Mouse (Mus musculus) kidney, postnatal 36 days (tissue): Measurements from ENCODE around the gene Cphx3.
"Not testable (repeated sequence)": the region's sequence is repeated elsewhere in the genome, so short reads cannot be mapped to it uniquely, and the experiment has no call there.

Experiments
- DNase-seq, 2 experiments: peaks; one replicate each; pipeline ENCODE4 v3.0.0; 2021 to 2022; ENCODE audit warnings: mixed read lengths in 2 of 2

Cphx3 gene

DNA sequence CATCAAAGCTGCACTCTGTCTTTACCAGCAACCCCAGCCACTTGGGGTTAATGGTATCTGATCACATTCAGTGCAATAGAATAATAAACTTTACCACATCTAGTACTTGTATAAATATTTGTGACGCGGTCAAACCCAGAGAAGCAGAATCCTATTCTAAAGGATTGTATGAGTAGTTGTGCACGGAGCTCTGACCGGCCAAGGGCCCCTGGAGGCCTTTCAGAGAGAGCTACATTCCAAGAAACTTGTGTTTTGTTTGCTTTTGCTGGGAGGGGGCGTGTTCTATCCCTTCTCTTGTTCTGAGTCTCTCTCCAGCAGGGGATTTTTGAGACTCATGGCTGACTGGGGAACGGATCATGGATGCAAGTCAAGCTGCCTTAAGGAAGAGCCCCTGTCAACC is 92.9 kb downstream of the Cphx3 start:
- DNase-seq, result not testable (repeated sequence)

DNA sequence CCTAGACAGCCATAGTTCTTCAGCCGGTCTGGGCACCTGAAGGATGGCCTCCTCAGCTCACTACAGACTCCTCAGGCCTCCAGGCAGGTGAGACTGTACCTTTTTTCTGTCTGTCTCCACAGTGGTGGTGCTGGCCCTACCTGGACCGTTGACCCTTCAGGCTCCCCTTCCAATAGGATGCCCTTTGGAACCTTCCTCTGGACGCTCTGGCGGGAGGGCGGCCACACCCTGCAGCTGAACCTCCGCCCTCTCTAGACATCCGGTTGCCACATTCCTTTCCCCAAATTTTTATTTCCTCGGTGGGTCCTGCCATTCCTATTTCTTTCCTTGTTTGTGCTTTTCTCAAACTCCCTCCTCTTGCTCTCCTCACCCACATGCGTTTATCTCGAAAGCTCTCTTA is 99.6 kb downstream of the Cphx3 start:
- not testable (repeated sequence) for DNase-seq

DNA sequence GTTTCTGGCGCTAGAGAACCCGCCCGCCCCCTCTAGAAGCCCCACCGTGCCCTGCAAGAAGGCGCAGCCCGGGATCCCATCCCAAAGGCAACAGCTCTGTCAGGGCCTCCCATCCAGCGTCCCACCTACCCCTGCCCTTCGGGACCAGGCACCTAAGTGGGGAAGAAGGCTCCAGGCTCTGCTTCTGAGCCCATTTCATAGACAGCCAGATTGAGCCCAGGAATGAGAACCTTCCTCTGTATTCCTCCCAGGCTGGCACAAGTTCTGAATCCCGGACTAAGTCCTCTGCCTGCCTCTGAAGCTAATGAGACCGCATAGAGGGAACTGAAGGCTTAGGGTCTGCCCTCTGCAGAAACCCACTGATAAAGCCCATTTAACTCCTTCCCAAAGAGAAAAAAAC is 100.3 kb downstream of the Cphx3 start, which contains the start of gene Plac9b:
Plac9b (minus strand) TSS at position 101 of the 400 bp plus-strand sequence.
- DNase-seq, result not testable (repeated sequence)

DNA sequence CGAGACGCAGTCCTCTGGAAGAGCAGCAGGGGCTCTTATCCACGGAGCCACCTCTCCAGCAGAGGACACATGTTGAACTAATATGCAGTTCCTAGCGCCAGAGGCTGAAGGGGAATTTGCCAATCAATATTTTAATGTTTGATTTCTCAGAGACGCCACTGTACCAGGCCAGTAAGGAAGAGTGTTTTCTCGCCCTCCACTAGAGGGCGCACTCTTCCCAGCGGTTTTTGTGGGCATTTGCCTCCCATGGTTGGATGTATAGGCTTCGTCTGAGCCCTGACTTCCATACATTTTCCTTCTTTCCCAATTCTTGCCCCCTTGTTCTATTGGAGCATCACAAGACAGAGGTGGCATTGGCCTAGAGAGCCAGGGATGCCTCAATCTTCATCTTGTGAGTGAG is 104.5 kb downstream of the Cphx3 start:
- not testable (repeated sequence) for DNase-seq

DNA sequence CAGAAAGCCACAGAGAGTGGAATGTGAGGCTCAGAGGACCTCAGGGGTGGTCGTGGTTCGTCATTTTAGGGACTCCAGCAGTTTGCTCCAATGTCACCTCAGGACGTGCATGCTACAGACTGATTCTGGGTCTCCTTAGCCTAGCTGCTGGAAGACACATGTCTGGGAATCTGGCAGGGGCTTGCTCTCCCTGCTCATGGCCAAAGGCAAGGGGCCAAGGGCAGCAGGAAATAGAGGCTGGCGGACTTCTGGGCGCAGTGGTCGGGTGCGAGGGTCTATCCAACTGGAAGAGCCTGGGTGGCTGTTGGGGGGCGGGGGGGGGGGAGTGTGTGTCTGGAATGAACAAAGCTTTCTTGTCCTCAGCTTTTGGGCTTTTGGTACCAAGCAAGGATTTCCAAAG is 106.3 kb downstream of the Cphx3 start:
- not testable (repeated sequence) for DNase-seq

DNA sequence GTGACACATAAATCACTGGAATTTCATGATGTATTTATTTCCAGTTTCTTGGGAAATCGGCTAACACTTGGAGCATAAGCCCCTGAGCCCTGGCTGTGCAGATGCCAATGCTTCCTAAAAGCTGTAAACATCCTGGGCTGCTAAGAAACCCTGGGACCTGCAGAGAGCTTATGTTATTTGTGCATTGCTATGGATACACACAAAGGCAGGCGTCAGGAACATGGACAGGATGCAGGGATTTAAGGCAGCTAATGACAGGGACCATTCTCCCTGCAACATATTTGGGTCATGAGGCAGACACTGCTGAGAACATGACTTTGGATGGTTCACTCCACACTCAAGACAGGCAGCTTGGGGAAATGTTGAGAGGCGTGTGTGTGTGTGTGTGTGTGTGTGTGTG is 115.8 kb downstream of the Cphx3 start:
- DNase-seq, result not testable (repeated sequence)

DNA sequence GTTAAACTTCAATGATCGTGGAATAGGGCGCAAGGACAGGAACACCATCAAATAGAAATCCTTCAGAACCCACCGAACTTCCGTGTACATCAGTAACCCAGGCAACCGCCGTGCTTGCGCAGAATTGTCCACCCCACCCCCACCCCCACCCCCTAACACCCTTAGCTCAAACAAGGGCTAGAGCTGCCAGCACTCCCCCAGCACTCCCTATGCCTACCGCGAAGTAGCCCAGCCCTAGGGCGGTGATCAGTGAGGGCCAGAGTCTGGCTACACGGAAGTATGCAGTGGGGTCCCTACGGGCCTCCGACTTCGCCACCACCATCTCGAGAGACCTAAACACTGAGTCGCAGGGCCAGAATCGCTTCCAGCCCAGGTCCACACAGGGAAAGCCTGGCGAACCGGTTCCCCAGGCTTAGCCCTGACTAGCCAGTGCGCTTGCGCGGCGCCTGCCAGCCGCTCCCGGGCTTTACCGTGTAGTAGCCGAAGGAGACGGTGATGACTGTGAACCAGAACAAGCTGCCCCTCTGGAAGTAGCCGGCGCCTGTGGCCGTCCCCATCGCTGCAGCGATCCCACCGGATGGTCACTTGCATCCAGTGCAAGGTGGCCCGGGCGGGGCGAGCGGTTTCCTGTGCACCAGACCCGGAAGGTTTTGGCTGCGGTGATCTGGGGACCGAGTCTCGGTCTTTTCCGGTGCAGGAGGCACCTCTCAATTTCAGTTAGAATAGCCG is 124.3 kb downstream of the Cphx3 start:
- not testable (repeated sequence) for DNase-seq

DNA sequence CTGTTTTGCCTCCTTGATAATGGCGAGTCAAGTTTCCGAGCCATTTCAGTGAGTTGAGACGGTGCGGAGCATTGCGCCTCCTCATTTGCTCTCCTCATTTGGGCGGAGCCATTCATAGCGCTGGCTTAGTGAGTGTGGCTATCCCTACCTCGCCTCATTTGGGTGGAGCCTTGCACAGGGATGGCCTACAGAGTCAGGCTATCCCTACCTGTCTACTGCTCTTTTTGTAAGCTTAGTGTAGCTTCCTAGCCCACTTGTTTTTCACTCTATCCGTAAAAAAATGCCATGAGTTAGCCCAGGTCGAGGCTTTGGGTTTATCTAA is 124.8 kb downstream of the Cphx3 start, which contains the start of gene Tmem254b:
Tmem254b (minus strand) TSS at position 116 of the 322 bp plus-strand sequence.
- DNase-seq, result not testable (repeated sequence)

DNA sequence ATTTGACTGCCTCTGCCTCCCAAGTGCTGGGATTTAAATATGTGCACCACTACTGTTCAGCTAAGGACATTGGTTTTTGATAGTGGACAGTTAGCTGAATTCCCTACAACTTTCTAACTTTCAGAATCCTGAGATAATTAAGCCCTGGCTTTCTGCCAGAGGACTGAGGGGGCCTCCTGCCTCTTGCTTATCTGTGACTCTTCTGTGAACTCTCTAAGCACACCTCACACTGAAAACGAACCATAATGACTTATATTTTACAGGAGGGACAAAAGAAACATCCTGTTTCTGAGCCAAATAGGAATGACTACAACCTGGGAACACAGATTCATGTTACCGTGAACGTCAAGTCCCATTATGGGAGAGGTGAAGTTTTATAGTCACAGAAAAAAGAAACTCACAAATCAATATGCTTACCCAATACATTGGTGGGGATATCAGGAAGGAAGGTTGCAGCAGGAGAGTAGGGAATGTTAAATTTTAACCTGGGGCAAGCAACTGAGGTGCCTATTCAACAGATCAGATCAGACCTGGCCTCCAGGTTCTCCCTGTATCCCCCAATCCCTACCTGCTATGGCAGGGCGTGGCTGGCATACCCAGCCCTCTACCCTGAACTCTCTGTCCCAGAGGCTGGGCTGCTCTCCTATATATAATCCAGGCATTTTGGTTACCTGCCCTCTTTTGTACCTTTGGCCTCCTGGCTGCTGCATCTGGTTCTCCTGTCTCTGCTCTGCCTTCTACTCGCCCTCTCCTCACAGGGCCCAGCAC is 134.3 kb downstream of the Cphx3 start:
- not testable (repeated sequence) for DNase-seq

DNA sequence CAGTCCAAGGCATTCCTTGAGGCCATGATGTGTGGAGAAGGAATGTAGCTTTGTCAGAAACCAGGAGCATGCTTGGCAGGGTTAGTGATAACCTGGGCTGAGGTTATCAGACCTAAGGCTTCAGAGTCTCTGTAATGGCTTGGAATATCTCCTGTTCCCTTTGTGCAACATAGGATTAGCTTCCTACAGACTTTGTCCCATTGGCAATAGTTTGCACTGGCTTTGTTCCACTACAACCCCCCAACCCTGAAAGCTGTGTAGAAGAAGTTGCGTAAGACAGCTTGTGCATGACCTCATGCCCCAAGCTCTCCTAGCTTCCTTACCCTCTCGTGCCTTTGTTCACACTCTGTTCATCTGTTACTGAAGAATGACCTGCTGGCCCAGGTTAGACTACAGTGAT is 155.1 kb downstream of the Cphx3 start:
- DNase-seq, result not testable (repeated sequence)

DNA sequence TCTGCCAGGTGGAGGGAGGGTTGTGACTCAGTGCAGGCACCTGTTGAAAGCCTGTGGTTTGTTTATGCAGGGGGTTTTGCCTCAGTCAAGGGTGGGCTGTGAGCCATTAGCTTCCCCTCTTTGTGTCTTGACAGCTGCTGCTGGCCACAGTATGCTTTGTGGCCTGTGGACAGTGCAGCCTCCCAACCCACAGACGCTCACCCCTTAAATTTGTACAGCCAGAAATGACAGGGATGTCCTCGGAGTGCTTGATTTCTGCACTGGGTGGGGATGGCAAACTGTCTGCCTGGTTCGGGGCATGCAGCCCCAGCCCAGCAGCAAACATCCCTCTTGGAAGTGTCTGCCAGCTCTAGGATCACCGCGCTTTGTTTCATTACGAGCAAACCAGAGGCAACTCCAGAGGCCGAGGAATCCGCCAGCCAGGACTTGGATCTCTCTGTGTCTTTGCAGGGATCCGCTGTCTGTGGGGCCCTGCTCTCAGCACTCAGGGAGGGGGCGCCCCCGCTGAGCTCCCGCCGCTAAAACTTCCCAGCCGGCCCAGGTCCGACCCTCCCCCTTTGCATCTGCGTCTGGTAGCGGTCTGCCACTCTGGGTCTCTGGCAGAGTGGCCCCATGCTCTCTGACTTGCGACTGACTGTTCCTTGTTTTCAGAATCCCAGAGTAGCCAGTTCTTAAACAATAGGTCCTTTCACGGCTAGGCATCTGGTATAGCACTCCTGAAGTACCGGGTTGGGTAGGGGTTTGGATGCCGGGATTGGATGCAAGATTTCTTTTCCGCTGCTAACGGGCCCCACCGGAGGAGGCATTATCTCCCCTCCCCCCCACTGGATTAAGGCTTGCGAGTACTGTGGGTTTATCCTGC is 175.9 kb downstream of the Cphx3 start, which contains the start of gene Duxbl3:
Duxbl3 (plus strand) TSS at position 207 of the 862 bp plus-strand sequence.
- DNase-seq, result not testable (repeated sequence)

DNA sequence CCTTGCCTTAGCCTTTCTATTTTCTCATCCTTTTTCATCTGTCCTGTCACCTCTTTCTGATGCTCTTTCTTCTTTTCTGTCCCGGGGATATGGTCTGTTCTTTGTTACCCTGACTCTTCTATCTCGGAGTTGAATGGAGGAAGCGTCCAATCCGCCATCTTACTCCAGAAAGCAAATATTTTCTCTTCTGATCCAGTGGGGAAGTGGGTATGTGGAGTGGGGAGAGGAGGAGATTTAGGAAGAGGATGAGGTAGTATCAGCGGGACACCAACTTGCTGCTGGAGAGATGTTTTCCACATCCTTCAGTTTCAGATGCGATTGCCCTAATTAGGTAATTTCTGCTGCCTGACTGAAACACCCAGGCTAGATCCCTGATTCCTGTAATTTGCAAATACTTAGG is 176.6 kb downstream of the Cphx3 start:
- DNase-seq, result not testable (repeated sequence)
